Mouse (Mus musculus): Measurements from ENCODE around the gene Magea2.
"Not testable (repeated sequence)": the region's sequence is repeated elsewhere in the genome, so short reads cannot be mapped to it uniquely, and the experiment has no call there.

Magea2 gene

GRCm38 (mm10) chrX:155093566-155093965 lies at the start of gene Magea2:
Magea2 (minus strand) TSS chrX:155093666.
- not testable (repeated sequence) for DNase-seq (ENCODE audit: low spot score in 2 of 2)

- not testable (repeated sequence) for DNase-seq (ENCODE audit: low spot score in 2 of 2)
These were observed 34.8 kb upstream of the Magea2 start, which contains the start of gene Cldn34b2 for GRCm38 (mm10) chrX:155128312-155128711. Cldn34b2 (minus strand) TSS chrX:155128412.

GRCm38 (mm10) chrX:155098024-155098423 lies 4.6 kb upstream of the Magea2 start:
- DNase-seq (ENCODE audit: low spot score in 2 of 2), result no peak

- not testable (repeated sequence) for DNase-seq (ENCODE audit: low spot score in 2 of 2)
These were observed 3.8 kb downstream of the Magea2 start, which contains the start of gene Magea1 for GRCm38 (mm10) chrX:155089693-155090092. Magea1 (minus strand) TSS chrX:155089793.

GRCm38 (mm10) chrX:155063045-155063444 lies 30.4 kb downstream of the Magea2 start, which contains the start of gene Magea5:
Magea5 (minus strand) TSS chrX:155063145.
- DNase-seq (ENCODE audit: low spot score in 2 of 2), result not testable (repeated sequence)

GRCm38 (mm10) chrX:154995750-154996149 lies 97.7 kb downstream of the Magea2 start, which contains the start of gene Magea8:
Magea8 (minus strand) TSS chrX:154995850.
- DNase-seq (ENCODE audit: low spot score in 2 of 2), result not testable (repeated sequence)
